In the genomic region with DNA sequence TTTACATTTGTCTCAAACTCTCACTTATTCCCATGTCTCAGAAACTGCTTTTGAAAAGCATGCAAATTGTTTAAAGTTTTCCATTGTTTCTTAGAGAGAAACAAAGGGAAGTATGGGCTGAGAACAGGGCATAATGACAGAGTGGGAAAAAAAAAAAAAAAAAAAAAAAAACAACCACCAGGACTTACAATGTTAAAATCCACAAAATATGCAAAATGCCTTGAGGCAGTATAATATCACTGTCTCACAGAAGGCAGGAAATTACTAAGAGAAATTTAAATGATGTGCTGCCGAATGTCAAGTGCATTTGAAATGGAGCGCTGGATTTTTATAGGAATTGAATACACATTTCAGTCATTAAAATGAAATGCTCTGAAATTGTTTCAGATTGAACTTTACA, we compare ENCODE assay signal across 37 mouse cellular contexts. TPM values are rescaled to one million over a fixed set of nuclear protein-coding genes. Genes with fewer than 3 reads are reported as not detected.
"Had no signal": no experiment of that assay in that cellular context is flagged by ENCODE, and none has a peak within 500 bp of the region (broad histone marks: within the 10 kb centered on the region; RNA-seq: fewer than 3 reads in every experiment).

No protein-coding gene starts in this region.

- H3K4me2 ChIP-seq: heart, embryonic 11.5 days; heart, embryonic 13.5 days; heart, embryonic 15.5 days; hindbrain, embryonic 13.5 days; hindbrain, embryonic 15.5 days; kidney, embryonic 15.5 days; limb, embryonic 13.5 days; limb, embryonic 15.5 days had no signal

- H3K9me3 ChIP-seq: heart, embryonic 13.5 days; heart, embryonic 15.5 days; hindbrain, embryonic 13.5 days; hindbrain, embryonic 15.5 days; kidney, embryonic 15.5 days; limb, embryonic 13.5 days; limb, embryonic 15.5 days had no signal

- H3K4me1 ChIP-seq: heart, embryonic 13.5 days; heart, embryonic 15.5 days; hindbrain, embryonic 13.5 days; hindbrain, embryonic 15.5 days; kidney, embryonic 15.5 days; limb, embryonic 13.5 days; limb, embryonic 15.5 days had no signal

- H3K4me3 ChIP-seq: heart, adult 2 months; heart, embryonic 13.5 days; heart, embryonic 15.5 days; hindbrain, embryonic 13.5 days; hindbrain, embryonic 15.5 days; kidney, embryonic 15.5 days; limb, embryonic 13.5 days; limb, embryonic 15.5 days had no signal

- H3K9ac ChIP-seq: heart, embryonic 13.5 days; heart, embryonic 15.5 days; hindbrain, embryonic 13.5 days; hindbrain, embryonic 15.5 days; kidney, embryonic 15.5 days; limb, embryonic 13.5 days; limb, embryonic 15.5 days had no signal

- DNase-seq: gastrocnemius, postnatal 14 days; gastrocnemius, postnatal 36 days; heart, adult 11 months; heart, adult 2 months; heart, postnatal 14 days; heart, postnatal 36 days; kidney, adult 11 months; kidney, adult 2 months; kidney, adult 9 months; kidney, postnatal 14 days; kidney, postnatal 36 days; layer of hippocampus, adult 9-11 months; layer of hippocampus, postnatal 36 days; left cerebral cortex, postnatal 4 days had no signal

- ATAC-seq: hindbrain, postnatal 0 days; intestine, embryonic 16.5 days had no signal

- H3K36me3 ChIP-seq: heart, embryonic 13.5 days; heart, embryonic 15.5 days; hindbrain, embryonic 13.5 days; hindbrain, embryonic 15.5 days; kidney, embryonic 15.5 days; limb, embryonic 13.5 days; limb, embryonic 15.5 days had no signal

- H3K27me3 ChIP-seq: heart, embryonic 13.5 days; heart, embryonic 15.5 days; hindbrain, embryonic 13.5 days; hindbrain, embryonic 15.5 days; kidney, embryonic 15.5 days; limb, embryonic 13.5 days; limb, embryonic 15.5 days had no signal

- H3K27ac ChIP-seq: heart, adult 2 months; heart, embryonic 13.5 days; heart, embryonic 15.5 days; hindbrain, embryonic 13.5 days; hindbrain, embryonic 15.5 days; hindbrain, postnatal 0 days; kidney, embryonic 15.5 days; kidney, postnatal 0 days; limb, embryonic 13.5 days; limb, embryonic 15.5 days had no signal

RNA-seq across cellular contexts. Expression of a gene that starts 26.3 kb away (rescaled TPM):
- total RNA-seq: gastrocnemius, adult 18-20 months; gastrocnemius, adult 8-10 months; hindbrain, postnatal 0 days; layer of hippocampus, adult 18-20 months; layer of hippocampus, adult 8-10 months; layer of hippocampus, postnatal 14 days; layer of hippocampus, postnatal 36 days; left cerebral cortex, adult 8-10 months had no signal
- polyA plus RNA-seq: gonadal fat pad, adult 2 months; heart, embryonic 11.5 days; heart, postnatal 0 days; hindbrain, embryonic 11.5 days; hindbrain, embryonic 13.5 days; hindbrain, postnatal 0 days; intestine, embryonic 14.5 days; kidney, embryonic 15.5 days; kidney, postnatal 0 days; limb, embryonic 11.5 days; limb, embryonic 13.5 days; limb, embryonic 15.5 days; liver, adult 2 months had no signal
